In genomic region chr5:149374026-149374425, GRCm38 (mm10) we compare ENCODE assay signal across 8 mouse cellular contexts. TPM values are rescaled to one million over a fixed set of nuclear protein-coding genes. Genes with fewer than 3 reads are reported as not detected.
DNase-seq lines count a peak whose midpoint lies in the region; ATAC-seq and TF ChIP-seq lines count a peak whose summit lies in the region.
"Had no signal": no experiment of that assay in that cellular context is flagged by ENCODE, and none has a peak within 500 bp of the region (broad histone marks: within the 10 kb centered on the region; RNA-seq: fewer than 3 reads in every experiment).

No protein-coding gene starts in this region.

- H3K4me1 ChIP-seq in stomach, embryonic 16.5 days (ENCODE audit: control insufficient read depth, insufficient read depth, low read length): peaks cover 33% of the 10 kb centered on the region
- peaks cover 21% of the 10 kb centered on the region for H3K4me1 ChIP-seq in hindbrain, embryonic 16.5 days (ENCODE audit: control insufficient read depth, insufficient read depth, low read depth, low read length)

- peak overlapping the region; percentile 24; the same call in 1 of the 2 replicates for H3K27ac ChIP-seq in left cerebral cortex, adult 2 months
- H3K27ac ChIP-seq in stomach, embryonic 16.5 days (ENCODE audit: low read length): peak overlapping the region; percentile 17; the same call in 1 of the 2 replicates
- H3K27ac ChIP-seq in hindbrain, embryonic 16.5 days (ENCODE audit: low read depth, low read length): no peak overlapping the region
- H3K27ac ChIP-seq: neural tube, embryonic 12.5 days had no signal

- no peak overlapping the region for H3K4me2 ChIP-seq in stomach, embryonic 16.5 days (ENCODE audit: low read depth, low read length)
- H3K4me2 ChIP-seq in hindbrain, embryonic 16.5 days (ENCODE audit: low read length): no peak overlapping the region
- H3K4me2 ChIP-seq: neural tube, embryonic 12.5 days had no signal

- no peak overlapping the region for H3K4me3 ChIP-seq in left cerebral cortex, adult 2 months
- no peak overlapping the region for H3K4me3 ChIP-seq in stomach, embryonic 16.5 days (replicated peaks; ENCODE audit: low read length)
- no peak overlapping the region for H3K4me3 ChIP-seq in hindbrain, embryonic 16.5 days (ENCODE audit: low read length)
- H3K4me3 ChIP-seq: neural tube, embryonic 12.5 days had no signal

- peak; percentile 53 for ATAC-seq in common myeloid progenitor, adult 5-6 weeks (replicated peaks; ENCODE audit: low read depth, poor library complexity, severe bottlenecking)
- no peak for ATAC-seq in stomach, embryonic 16.5 days (ENCODE audit: insufficient read depth, low FRiP score)
- ATAC-seq in hindbrain, embryonic 16.5 days: no peak

- no peaks in the 10 kb centered on the region for H3K27me3 ChIP-seq in stomach, embryonic 16.5 days (ENCODE audit: control insufficient read depth, insufficient read depth, low read length)
- H3K27me3 ChIP-seq in hindbrain, embryonic 16.5 days (replicated peaks; ENCODE audit: control insufficient read depth, insufficient read depth, low read length): no peaks in the 10 kb centered on the region
- H3K27me3 ChIP-seq: neural tube, embryonic 12.5 days had no signal

- TF ChIP-seq CTCF in left cerebral cortex, adult 2 months (IDR thresholded peaks at IDR 0.05): no peak; the same call in 1 of the 2 replicates

- WGBS in stomach, embryonic 16.5 days: 55% methylated on average over 7 of the region's 7 CpGs
- 74% methylated on average over 7 of the region's 7 CpGs for WGBS in hindbrain, embryonic 16.5 days

- no peaks in the 10 kb centered on the region for H3K9me3 ChIP-seq in stomach, embryonic 16.5 days (replicated peaks; ENCODE audit: control insufficient read depth, low read length)
- H3K9me3 ChIP-seq in hindbrain, embryonic 16.5 days (ENCODE audit: control insufficient read depth, low read length): no peaks in the 10 kb centered on the region
- H3K9me3 ChIP-seq: neural tube, embryonic 12.5 days had no signal

- DNase-seq in left cerebral cortex, adult 2 months (ENCODE audit: extremely low spot score in 1 of 2, low spot score in 2 of 2): peak; percentile 23 to 33
- DNase-seq in left cerebral cortex, postnatal 10 days (ENCODE audit: extremely low spot score in 1 of 2, low spot score in 2 of 2): no peak
- DNase-seq in adrenal gland, adult 8-10 months: peak; percentile 25
- no peak for DNase-seq in embryo, embryonic 11 days

- intact Hi-C loops in left cerebral cortex, adult 2 months (cut with DNase I): loop anchor here (2.0 kb wide), 1 partner anchor 151 kb away; no protein-coding TSS in a partner anchor
- intact Hi-C loops in left cerebral cortex, postnatal 10 days (cut with DNase I): no loop called here

- no peaks in the 10 kb centered on the region for H3K36me3 ChIP-seq in stomach, embryonic 16.5 days (ENCODE audit: control insufficient read depth, insufficient read depth, low read length)
- H3K36me3 ChIP-seq in hindbrain, embryonic 16.5 days (ENCODE audit: control insufficient read depth, insufficient read depth, low read length): no peaks in the 10 kb centered on the region
- H3K36me3 ChIP-seq: neural tube, embryonic 12.5 days had no signal

- peak overlapping the region; percentile 10; the same call in 1 of the 2 replicates for H3K9ac ChIP-seq in stomach, embryonic 16.5 days (ENCODE audit: low read length)
- H3K9ac ChIP-seq in hindbrain, embryonic 16.5 days (ENCODE audit: low read depth, low read length): no peak overlapping the region
- H3K9ac ChIP-seq: neural tube, embryonic 12.5 days had no signal

RNA-seq across cellular contexts. Expression of gene Medag, which starts 37.5 kb away (rescaled TPM):
- 10 to 100 TPM; 17.1 to 19.1 TPM for total RNA-seq in left cerebral cortex, adult 2 months (2021)
- total RNA-seq in left cerebral cortex, postnatal 10 days (2021): 1 to 10 TPM; 2.7 to 3.5 TPM
- total RNA-seq in adrenal gland, adult 8-10 months (2022): 10 to 100 TPM in 2 of 4 experiments, 1 to 10 TPM in 2; 2.7 to 16.1 (median 9.2) TPM
- total RNA-seq in common myeloid progenitor, adult 5-6 weeks (2017): 0.39 TPM in 1 of 2 replicates, not detected in the other
- polyA plus RNA-seq in stomach, embryonic 16.5 days (2015; fragmentation: Nextera tagmentation; extraction: Ambion mirVana): 4.0 and 4.4 TPM in 2 replicates
- polyA plus RNA-seq in hindbrain, embryonic 16.5 days (2015; fragmentation: Nextera tagmentation; extraction: Ambion mirVana): 6.4 and 6.5 TPM in 2 replicates

Comparison
In these comparisons a context has a peak if more than half of its experiments do, and no peak if none do; other contexts are left out.
1. DNase-seq: peak in left cerebral cortex, adult 2 months (2 of 2) and adrenal gland, adult 8-10 months (single experiment); none in left cerebral cortex, postnatal 10 days (0 of 2) and embryo, embryonic 11 days (single experiment).